Mouse (Mus musculus) intestine, embryonic 14.5 days (tissue): ENCODE measurements around the gene Grhpr. TPM values are rescaled to one million over a fixed set of nuclear protein-coding genes. Genes with fewer than 3 reads are reported as not detected.
A peak's percentile ranks its signal among the peaks of the same experiment; 100 is the strongest.

ENCODE experiments used
- ATAC-seq: fragments of 200-750 bp; cut with Nextera tagmentation; replicated peaks from 2 replicates; pipeline ENCODE4 v1.8.0; 2017; ENCODE audit warnings: low read depth, moderate number of reproducible peaks, moderate TSS enrichment, moderate library complexity; ENCODE audit not compliant: low FRiP score, low TSS enrichment
- DNase-seq: peaks from one replicate; pipeline ENCODE4 v3.0.0-alpha.2; 2018; ENCODE audit warnings: low spot score
- H3K27ac ChIP-seq: fragments of 300-500 bp; sonication (generic); 2 replicates; pipeline ENCODE4 v1.5.1; 2014; ENCODE audit warnings: low read depth, mild to moderate bottlenecking, control low read depth
- H3K27me3 ChIP-seq: fragments of 300-500 bp; sonication (generic); replicated peaks from 2 replicates; pipeline ENCODE4 v1.6.1; 2014; ENCODE audit warnings: low read length, control low read depth; ENCODE audit not compliant: control insufficient read depth, insufficient read depth
- H3K36me3 ChIP-seq: fragments of 300-500 bp; sonication (generic); 2 replicates; pipeline ENCODE4 v1.6.1; 2014; ENCODE audit warnings: low read length, control low read depth; ENCODE audit not compliant: control insufficient read depth, insufficient read depth
- H3K4me1 ChIP-seq: fragments of 300-500 bp; sonication (generic); replicated peaks from 2 replicates; pipeline ENCODE4 v1.6.1; 2014; ENCODE audit warnings: low read length, control low read depth, mixed read lengths; ENCODE audit not compliant: control insufficient read depth, insufficient read depth
- H3K4me2 ChIP-seq: fragments of 300-500 bp; sonication (generic); 2 replicates; pipeline ENCODE4 v1.6.1; 2014; ENCODE audit warnings: low read length
- H3K4me3 ChIP-seq: fragments of 300-500 bp; sonication (generic); 2 replicates; pipeline ENCODE4 v1.5.1; 2014; ENCODE audit warnings: low read depth, low read length, control low read depth, mixed read lengths
- H3K9ac ChIP-seq: fragments of 300-500 bp; sonication (generic); 2 replicates; pipeline ENCODE4 v1.6.1; 2014; ENCODE audit warnings: mild to moderate bottlenecking, low read length
- H3K9me3 ChIP-seq: fragments of 300-500 bp; sonication (generic); 2 replicates; pipeline ENCODE4 v1.6.1; 2016; ENCODE audit warnings: low read length, control low read depth; ENCODE audit not compliant: control insufficient read depth
- WGBS: fragments of 180-500 bp; shearing (Covaris S2); extraction: QIAGEN DNeasy Blood & Tissue Kit; methylation state at CpG from one replicate; pipeline ENCODE4 v1.1.7; 2014; 5-methylcytosine and 5-hydroxymethylcytosine counted together
- polyA plus RNA-seq: library from polyadenylated mRNA; unstranded; fragments of >200 nt; fragmentation: Nextera tagmentation; extraction: Ambion mirVana; gene quantifications from 2 replicates; pipeline ENCODE4 v1.2.1, GENCODE M21; 2014

Gene Grhpr
- 64.3 and 70.6 TPM in 2 replicates for polyA plus RNA-seq

DNA sequence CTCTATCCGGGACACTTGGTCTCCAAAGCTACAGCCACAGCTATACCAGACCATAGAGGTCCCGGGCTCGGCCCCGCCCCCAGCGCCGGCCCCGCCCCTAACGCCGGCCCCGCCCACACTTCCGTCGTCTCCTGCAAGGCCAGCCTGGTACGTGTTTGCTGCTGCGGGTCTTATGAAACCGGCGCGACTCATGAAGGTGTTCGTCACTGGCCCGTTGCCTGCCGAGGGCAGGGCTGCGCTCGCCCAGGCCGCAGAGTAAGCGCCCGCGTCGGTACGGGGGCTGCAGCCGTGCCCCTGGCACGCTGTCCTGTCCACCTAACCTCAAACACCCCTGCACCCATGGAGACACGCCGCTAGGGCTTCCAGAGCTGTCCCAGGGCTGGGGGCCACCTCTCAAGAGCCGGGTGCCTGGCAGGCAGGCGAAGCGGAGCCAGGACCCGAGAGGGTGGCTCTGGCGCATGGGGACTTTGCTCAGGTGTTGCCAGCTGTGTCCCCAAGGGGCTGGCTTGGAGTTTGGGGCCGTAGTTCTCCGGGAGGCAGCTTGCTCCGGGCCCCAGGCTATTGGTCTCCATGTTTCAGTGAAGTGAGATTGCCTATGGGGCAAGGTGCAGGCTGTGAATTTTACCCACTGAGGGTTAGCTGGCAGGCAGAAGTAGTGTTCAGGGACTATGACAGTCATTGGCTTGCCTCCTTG, at the start of gene Grhpr:
Gene Grhpr, plus strand, starts transcription at position 116 of the 694 bp plus-strand sequence.
- Histone ChIP-seq H3K27ac (peak within 1 kb of the TSS; percentile 72), H3K4me2 (peak within 1 kb of the TSS; percentile 90), H3K9me3 (no peaks in the 10 kb centered on the region), H3K36me3 (0 out of 2 replicates have a peak, but pooled peaks cover 11% of the 10 kb centered on the region), H3K27me3 (no peaks in the 10 kb centered on the region), H3K4me3 (peak within 1 kb of the TSS; percentile 77), H3K9ac (peak within 1 kb of the TSS; percentile 78), H3K4me1 (peaks cover 9% of the 10 kb centered on the region)
- WGBS, result 1% methylated on average over 40 of the region's 40 CpGs
- ATAC-seq (peak; percentile 92), DNase-seq (peak; percentile 98)

DNA sequence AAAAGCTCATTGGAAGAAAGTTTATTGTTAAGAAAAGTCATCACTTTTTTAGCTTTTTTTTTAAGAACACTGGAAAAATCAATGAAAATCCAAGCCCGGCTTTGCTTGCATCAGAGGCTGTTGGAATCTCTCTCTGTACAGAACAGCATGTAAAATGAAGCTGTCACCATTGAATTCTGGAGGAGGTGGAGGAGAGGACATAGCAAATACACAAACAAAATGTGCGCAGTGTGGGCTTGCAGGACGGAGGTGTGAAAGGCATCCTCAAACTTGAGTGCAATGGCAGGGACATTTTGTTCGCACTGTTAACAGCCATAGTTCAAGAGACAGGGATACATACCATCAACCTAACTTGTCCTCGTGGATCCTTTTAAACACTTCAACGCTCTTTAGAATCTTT, 49.5 kb upstream of the Grhpr start:
- 95% methylated on average over 6 of the region's 6 CpGs for WGBS
- Histone ChIP-seq H3K27me3 (no peaks in the 10 kb centered on the region), H3K36me3 (peaks cover 49% of the 10 kb centered on the region), H3K4me2 (no peak overlapping the region), H3K4me1 (no peaks in the 10 kb centered on the region), H3K27ac (no peak overlapping the region), H3K9ac (no peak overlapping the region), H3K9me3 (no peaks in the 10 kb centered on the region), H3K4me3 (no peak overlapping the region)
- DNase-seq, result no peak
- ATAC-seq, result no peak

DNA sequence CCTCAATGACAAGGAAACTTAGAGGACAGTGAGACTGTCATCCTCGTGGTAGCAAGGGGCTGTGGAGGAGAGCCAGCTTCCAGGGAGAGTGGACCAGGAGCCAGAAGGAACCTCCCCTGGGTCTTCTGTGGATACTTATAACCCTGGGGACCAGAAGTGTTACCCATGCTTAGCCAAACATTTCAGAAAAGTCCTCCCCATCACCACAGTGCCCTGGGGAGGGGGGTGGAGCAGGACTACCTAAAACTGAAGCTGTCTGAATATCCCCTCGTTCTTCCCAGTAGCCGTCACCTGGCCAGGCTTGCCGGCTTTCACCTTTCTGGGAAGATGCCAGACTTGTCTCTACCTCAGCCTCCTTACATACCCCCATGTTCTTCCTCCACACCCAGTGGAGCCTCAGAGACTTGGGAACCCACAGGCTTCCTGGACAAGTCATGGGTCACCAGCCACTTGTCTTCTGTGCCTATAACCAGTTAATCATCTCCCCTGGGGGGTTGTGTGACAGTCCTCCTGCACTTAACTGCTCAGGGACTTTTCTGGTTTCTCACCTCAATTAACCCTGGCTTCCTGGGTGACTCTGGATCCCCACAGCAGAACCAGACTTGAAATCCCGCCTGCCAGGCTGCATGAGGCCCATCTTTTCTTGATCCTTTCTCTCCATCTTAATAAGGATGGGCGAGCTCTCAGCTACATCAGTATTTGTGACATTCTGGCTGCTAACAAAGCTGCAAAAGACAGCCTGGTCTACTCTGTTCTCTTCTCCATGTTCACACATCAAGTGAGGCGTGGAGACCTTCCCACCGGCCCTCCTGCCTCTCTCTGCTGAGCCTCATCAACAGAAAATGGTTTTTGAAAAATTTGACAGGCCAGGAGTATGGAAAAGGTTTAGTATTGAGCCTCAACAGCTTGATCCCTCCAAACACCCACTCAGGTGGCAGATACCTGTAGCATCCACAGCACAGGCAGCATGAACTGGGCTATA, 42.5 kb upstream of the Grhpr start:
- DNase-seq, result no peak

DNA sequence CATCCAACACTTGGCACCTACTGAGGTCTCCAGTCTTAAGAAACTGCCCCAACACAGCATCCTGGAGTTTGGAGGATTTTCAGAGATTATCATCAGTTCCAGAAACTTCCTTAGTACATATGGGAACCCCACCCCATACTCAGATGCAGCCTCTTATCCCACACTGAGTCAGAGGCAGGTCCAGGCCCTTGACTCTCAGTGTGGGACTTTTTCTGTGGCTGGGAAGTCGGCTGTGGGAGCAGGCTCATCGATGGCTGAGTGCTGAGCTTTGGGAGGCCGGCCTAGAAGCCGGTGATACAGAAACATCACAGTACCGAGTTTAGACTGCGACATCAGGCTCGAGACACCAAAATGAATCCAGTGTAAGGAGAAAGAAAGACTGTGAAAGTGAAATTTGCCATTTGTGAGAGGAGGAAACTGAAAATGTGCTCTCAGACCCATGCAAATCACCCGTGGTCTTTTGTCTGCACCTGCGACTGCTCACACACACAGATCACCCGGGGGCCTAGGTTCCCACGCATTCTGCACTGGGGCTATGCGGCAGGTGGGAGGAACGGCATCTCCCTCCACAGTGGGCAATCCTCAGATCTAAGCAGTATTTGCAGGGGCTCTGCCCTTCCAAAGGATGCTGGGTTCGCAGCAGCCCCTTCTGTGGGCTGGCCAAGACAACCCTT, 41.5 kb upstream of the Grhpr start:
- ATAC-seq (no peak), DNase-seq (no peak)
- Histone ChIP-seq H3K27ac (no peak overlapping the region), H3K9ac (no peak overlapping the region), H3K4me3 (no peak overlapping the region), H3K27me3 (no peaks in the 10 kb centered on the region), H3K9me3 (no peaks in the 10 kb centered on the region), H3K4me1 (no peaks in the 10 kb centered on the region), H3K4me2 (no peak overlapping the region), H3K36me3 (no peaks in the 10 kb centered on the region)
- 83% methylated on average over 14 of the region's 14 CpGs for WGBS

More for the DNA sequence above, 42.5 kb upstream of the Grhpr start:
- no peaks in the 10 kb centered on the region for H3K36me3 ChIP-seq
- H3K27me3 ChIP-seq, result no peaks in the 10 kb centered on the region
- H3K4me1 ChIP-seq, result no peaks in the 10 kb centered on the region
- no peak overlapping the region for H3K4me2 ChIP-seq
- no peaks in the 10 kb centered on the region for H3K9me3 ChIP-seq
- 76% methylated on average over 8 of the region's 8 CpGs for WGBS
- H3K9ac ChIP-seq, result no peak overlapping the region
- no peak overlapping the region for H3K27ac ChIP-seq
- ATAC-seq, result no peak
- no peak overlapping the region for H3K4me3 ChIP-seq

DNA sequence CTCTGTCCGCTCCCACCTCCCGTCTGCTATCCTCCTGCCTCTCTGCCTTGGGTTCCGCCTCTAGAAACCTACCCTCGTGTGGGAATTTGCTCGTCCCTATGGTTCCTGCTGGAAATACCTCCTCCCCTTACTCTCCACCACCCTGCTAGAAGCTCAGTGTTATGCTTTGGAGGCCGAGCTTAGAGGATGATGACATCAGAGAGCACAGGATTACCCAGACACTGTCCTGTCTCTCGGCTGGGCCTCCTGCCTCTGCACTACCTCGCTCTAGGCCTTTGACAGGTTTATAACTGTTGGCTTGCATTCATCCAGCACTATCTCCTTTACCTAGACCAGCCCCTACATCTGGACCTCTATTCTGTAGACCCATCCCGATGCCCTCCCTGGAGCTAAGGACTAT, 40.9 kb upstream of the Grhpr start:
- no peaks in the 10 kb centered on the region for H3K36me3 ChIP-seq
- H3K4me3 ChIP-seq, result no peak overlapping the region
- DNase-seq (no peak), ATAC-seq (no peak)
- H3K4me2 ChIP-seq, result no peak overlapping the region
- H3K9ac ChIP-seq, result no peak overlapping the region
- H3K27me3 ChIP-seq, result no peaks in the 10 kb centered on the region
- H3K9me3 ChIP-seq, result no peaks in the 10 kb centered on the region
- H3K27ac ChIP-seq, result no peak overlapping the region
- no peaks in the 10 kb centered on the region for H3K4me1 ChIP-seq
- WGBS, result 44% methylated on average over 9 of the region's 9 CpGs

DNA sequence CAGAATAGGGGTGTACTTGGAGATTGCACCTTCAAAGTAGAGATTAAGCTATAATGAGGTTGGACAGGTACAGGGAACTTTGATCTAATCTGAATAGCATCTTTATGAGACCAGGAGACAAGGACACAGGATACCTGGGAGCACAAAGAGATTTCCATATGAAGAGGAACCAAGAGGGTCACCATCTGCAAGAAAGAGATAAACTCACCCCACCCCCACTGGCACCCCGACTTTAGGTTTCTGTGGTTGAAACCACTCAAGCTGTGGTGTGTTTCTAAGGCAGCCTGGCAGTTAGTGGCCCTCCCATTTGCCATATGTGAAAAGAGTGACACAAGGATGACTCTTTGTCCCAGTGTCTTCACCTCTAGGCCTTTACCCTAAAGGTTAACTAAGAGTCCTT, 39.0 kb upstream of the Grhpr start:
- H3K9ac ChIP-seq, result no peak overlapping the region
- no peak overlapping the region for H3K4me3 ChIP-seq
- WGBS, result 85% methylated on average over 1 of the region's 1 CpGs
- H3K27ac ChIP-seq, result no peak overlapping the region
- no peak for DNase-seq
- H3K36me3 ChIP-seq, result no peaks in the 10 kb centered on the region
- H3K27me3 ChIP-seq, result no peaks in the 10 kb centered on the region
- H3K4me2 ChIP-seq, result no peak overlapping the region
- no peaks in the 10 kb centered on the region for H3K9me3 ChIP-seq
- H3K4me1 ChIP-seq, result no peaks in the 10 kb centered on the region
- no peak for ATAC-seq

DNA sequence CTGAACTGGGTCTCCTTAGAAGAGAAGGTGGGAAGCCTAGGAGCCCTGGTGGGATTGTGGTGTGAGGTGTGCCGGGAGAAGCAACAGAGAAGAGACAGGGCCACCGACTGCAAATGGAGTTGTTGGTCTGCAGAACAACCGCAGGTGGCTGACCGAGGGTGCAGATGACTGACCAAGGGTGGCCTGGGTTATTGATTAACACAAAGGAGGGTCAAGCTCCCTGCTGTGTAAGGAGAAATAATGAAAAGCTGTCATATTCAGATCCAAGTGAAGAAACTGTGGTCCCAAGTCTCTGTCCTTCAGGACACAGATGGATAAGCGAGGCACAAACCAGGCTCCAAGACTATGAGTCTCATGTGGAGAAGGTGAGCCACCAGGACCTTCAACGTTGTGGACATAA, 37.7 kb upstream of the Grhpr start:
- H3K9me3 ChIP-seq, result no peaks in the 10 kb centered on the region
- no peak overlapping the region for H3K4me3 ChIP-seq
- no peak overlapping the region for H3K4me2 ChIP-seq
- no peaks in the 10 kb centered on the region for H3K27me3 ChIP-seq
- H3K9ac ChIP-seq, result no peak overlapping the region
- H3K27ac ChIP-seq, result no peak overlapping the region
- 77% methylated on average over 6 of the region's 6 CpGs for WGBS
- ATAC-seq (no peak), DNase-seq (no peak)
- no peaks in the 10 kb centered on the region for H3K36me3 ChIP-seq
- H3K4me1 ChIP-seq, result no peaks in the 10 kb centered on the region

DNA sequence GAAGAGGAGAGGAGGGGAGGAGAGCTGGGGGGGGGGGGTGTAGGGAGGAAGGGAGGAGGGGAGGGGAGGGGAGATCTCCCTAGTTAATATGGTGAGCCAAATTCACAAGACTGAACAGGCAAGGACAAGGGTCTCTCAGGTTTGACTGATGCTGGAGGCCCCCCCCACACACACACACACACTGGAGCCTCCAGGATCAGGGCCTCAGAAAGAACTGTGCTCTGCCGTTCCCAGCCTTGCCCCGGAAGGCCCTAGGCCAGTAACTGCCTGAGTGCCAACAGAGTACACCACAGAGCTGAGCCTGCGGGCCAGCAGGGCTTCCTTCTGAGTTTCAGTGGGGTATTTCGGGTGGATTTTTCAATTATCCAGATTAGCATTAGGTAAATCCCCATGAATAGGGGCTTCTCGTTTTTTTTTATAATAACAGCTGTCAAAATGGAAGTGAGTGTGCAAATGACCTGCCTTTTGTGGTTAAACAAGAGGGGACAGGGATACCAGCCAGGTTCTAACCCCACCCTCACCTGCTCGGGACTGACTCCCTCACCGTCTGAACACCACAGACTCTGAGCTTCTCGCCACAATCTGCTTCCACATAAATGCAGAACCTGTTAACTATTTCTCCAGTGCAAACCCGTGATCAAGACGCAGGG, 36.6 kb upstream of the Grhpr start:
- H3K9me3 ChIP-seq, result no peaks in the 10 kb centered on the region
- DNase-seq (no peak), ATAC-seq (no peak)
- no peaks in the 10 kb centered on the region for H3K4me1 ChIP-seq
- 79% methylated on average over 10 of the region's 10 CpGs for WGBS
- no peak overlapping the region for H3K4me2 ChIP-seq
- no peak overlapping the region for H3K4me3 ChIP-seq
- H3K9ac ChIP-seq, result no peak overlapping the region
- no peaks in the 10 kb centered on the region for H3K27me3 ChIP-seq
- H3K27ac ChIP-seq, result no peak overlapping the region
- no peaks in the 10 kb centered on the region for H3K36me3 ChIP-seq
